In genomic region chr14:47450121-47450520, GRCm38 (mm10) we compare ENCODE assay signal across 7 mouse cellular contexts. TPM values are rescaled to one million over a fixed set of nuclear protein-coding genes. Genes with fewer than 3 reads are reported as not detected.
DNase-seq lines count a peak whose midpoint lies in the region; ATAC-seq and TF ChIP-seq lines count a peak whose summit lies in the region.
"Not testable (repeated sequence)": the region's sequence is repeated elsewhere in the genome, so short reads cannot be mapped to it uniquely, and the experiment has no call there.

Fbxo34 (plus strand) TSS chr14:47450421.

- not testable (repeated sequence) for ATAC-seq in forebrain, embryonic 15.5 days (replicated peaks); heart, embryonic 13.5 days (ENCODE audit: extremely low read depth, insufficient number of reproducible peaks, low FRiP score, low TSS enrichment); intestine, embryonic 15.5 days; lung, embryonic 14.5 days (ENCODE audit: insufficient read depth); neural tube, embryonic 12.5 days (ENCODE audit: low FRiP score, low read depth)

- not testable (repeated sequence) for H3K36me3 ChIP-seq in forebrain, embryonic 15.5 days; heart, embryonic 13.5 days; intestine, embryonic 15.5 days; lung, embryonic 14.5 days (ENCODE audit: insufficient read depth); neural tube, embryonic 12.5 days

- not testable (repeated sequence) for H3K9me3 ChIP-seq in forebrain, embryonic 15.5 days; heart, embryonic 13.5 days; intestine, embryonic 15.5 days; lung, embryonic 14.5 days (ENCODE audit: low read depth, low read length); neural tube, embryonic 12.5 days

- H3K4me2 ChIP-seq in forebrain, embryonic 15.5 days (replicated peaks); heart, embryonic 13.5 days; intestine, embryonic 15.5 days (replicated peaks); lung, embryonic 14.5 days; neural tube, embryonic 12.5 days (replicated peaks): not testable (repeated sequence)

- not testable (repeated sequence) for H3K4me3 ChIP-seq in bone marrow macrophage, adult 2 months (ENCODE audit: insufficient read depth, low read length); forebrain, embryonic 15.5 days; heart, embryonic 13.5 days; intestine, embryonic 15.5 days (replicated peaks); lung, embryonic 14.5 days (ENCODE audit: low read depth, low read length); neural tube, embryonic 12.5 days

- 88% methylated on average over 3 of the region's 5 CpGs for WGBS in forebrain, embryonic 15.5 days
- WGBS in heart, embryonic 13.5 days: 82% methylated on average over 3 of the region's 5 CpGs
- WGBS in intestine, embryonic 15.5 days: 89% methylated on average over 3 of the region's 5 CpGs
- WGBS in lung, embryonic 14.5 days: 89% methylated on average over 2 of the region's 5 CpGs
- WGBS in neural tube, embryonic 12.5 days: 93% methylated on average over 3 of the region's 5 CpGs

- not testable (repeated sequence) for TF ChIP-seq POLR2A in bone marrow macrophage, adult 2 months (IDR thresholded peaks at IDR 0.05; ENCODE audit: borderline replicate concordance, low read depth, low read length)

- not testable (repeated sequence) for H3K9ac ChIP-seq in forebrain, embryonic 15.5 days (replicated peaks); heart, embryonic 13.5 days; intestine, embryonic 15.5 days; lung, embryonic 14.5 days; neural tube, embryonic 12.5 days

- H3K27ac ChIP-seq in bone marrow macrophage, adult 2 months (ENCODE audit: insufficient read depth, low read depth, low read length); forebrain, embryonic 15.5 days (replicated peaks); heart, embryonic 13.5 days (replicated peaks); intestine, embryonic 15.5 days; lung, embryonic 14.5 days (ENCODE audit: low read depth); neural tube, embryonic 12.5 days: not testable (repeated sequence)

- TF ChIP-seq CTCF in bone marrow macrophage, adult 2 months (IDR thresholded peaks at IDR 0.05; ENCODE audit: low read depth, low read length); lung, embryonic 14.5 days (IDR thresholded peaks at IDR 0.05; ENCODE audit: low read depth): not testable (repeated sequence)

- peaks cover 13% of the 10 kb centered on the region for H3K4me1 ChIP-seq in bone marrow macrophage, adult 2 months (ENCODE audit: control insufficient read depth, insufficient read depth, low read length)
- not testable (repeated sequence) for H3K4me1 ChIP-seq in forebrain, embryonic 15.5 days; heart, embryonic 13.5 days; intestine, embryonic 15.5 days (replicated peaks); lung, embryonic 14.5 days (ENCODE audit: insufficient read depth); neural tube, embryonic 12.5 days

- H3K27me3 ChIP-seq in forebrain, embryonic 15.5 days; heart, embryonic 13.5 days (replicated peaks); intestine, embryonic 15.5 days (replicated peaks); lung, embryonic 14.5 days (ENCODE audit: insufficient read depth, low read length); neural tube, embryonic 12.5 days (replicated peaks): not testable (repeated sequence)

- DNase-seq in left cerebral cortex, postnatal 10 days (ENCODE audit: extremely low spot score in 1 of 2, low spot score in 2 of 2); lung, embryonic 14.5 days: not testable (repeated sequence)

- intact Hi-C loops in left cerebral cortex, postnatal 10 days (cut with DNase I): not testable (repeated sequence)

RNA-seq across cellular contexts. Expression of gene Fbxo34, which starts in this region (rescaled TPM):
- polyA plus RNA-seq in bone marrow macrophage, adult 2 months (2012; ENCODE audit: insufficient read depth, insufficient read length, missing spikeins): 15.3 and 17.6 TPM in 2 replicates
- polyA plus RNA-seq in forebrain, embryonic 15.5 days (2015; fragmentation: Nextera tagmentation; extraction: Ambion mirVana): 20.4 and 22.5 TPM in 2 replicates
- 15.1 and 16.0 TPM in 2 replicates for polyA plus RNA-seq in heart, embryonic 13.5 days (2015; fragmentation: Nextera tagmentation; extraction: Ambion mirVana)
- polyA plus RNA-seq in intestine, embryonic 15.5 days (2015; fragmentation: Nextera tagmentation; extraction: Ambion mirVana): 22.1 and 23.6 TPM in 2 replicates
- 10 to 100 TPM; 59.1 to 61.7 TPM for total RNA-seq in left cerebral cortex, postnatal 10 days (2021)
- 19.5 and 23.5 TPM in 2 replicates for polyA plus RNA-seq in lung, embryonic 14.5 days (2014; fragmentation: Nextera tagmentation; extraction: Ambion mirVana)
- polyA plus RNA-seq in neural tube, embryonic 12.5 days (2016; fragmentation: Nextera tagmentation; extraction: Ambion mirVana): 24.4 and 25.7 TPM in 2 replicates
